Mouse (Mus musculus) liver, adult 2 months (tissue): ENCODE results near the gene Ddx60. TPM values are rescaled to one million over a fixed set of nuclear protein-coding genes. Genes with fewer than 3 reads are reported as not detected.

ENCODE experiments used
- DNase-seq: peaks from one replicate; pipeline ENCODE4 v3.0.0-alpha.2; 2011; ENCODE audit warnings: low read depth, low spot score; ENCODE audit errors: extremely low read depth
- H3K27ac ChIP-seq: fragments of 200-500 bp; replicated peaks from 2 replicates; pipeline ENCODE4 v1.5.1; 2012; ENCODE audit warnings: low read depth, mild to moderate bottlenecking, control low read depth, inconsistent platforms, low read length; ENCODE audit not compliant: insufficient read depth
- H3K27me3 ChIP-seq: fragments of 200-500 bp; 2 replicates; pipeline ENCODE4 v1.6.1; 2012; ENCODE audit warnings: mild to moderate bottlenecking, moderate library complexity, low read length, inconsistent platforms; ENCODE audit not compliant: control insufficient read depth, insufficient read depth
- H3K36me3 ChIP-seq: fragments of 200-500 bp; 2 replicates; pipeline ENCODE4 v1.6.1; 2012; ENCODE audit warnings: low read length, inconsistent platforms; ENCODE audit not compliant: control insufficient read depth, insufficient read depth
- H3K4me1 ChIP-seq: fragments of 200-500 bp; 2 replicates; pipeline ENCODE4 v1.6.1; 2011; ENCODE audit warnings: low read length; ENCODE audit not compliant: control insufficient read depth, insufficient read depth
- H3K4me3 ChIP-seq: fragments of 200-500 bp; 2 replicates; pipeline ENCODE4 v1.5.1; 2011; ENCODE audit warnings: low read depth, mild to moderate bottlenecking, control low read depth, low read length, moderate library complexity; ENCODE audit not compliant: insufficient read depth
- H3K79me2 ChIP-seq: fragments of 200-500 bp; 2 replicates; pipeline ENCODE4 v1.6.1; 2012; ENCODE audit warnings: inconsistent platforms, mild to moderate bottlenecking, low read length, moderate library complexity; ENCODE audit not compliant: control insufficient read depth, insufficient read depth
- H3K9ac ChIP-seq: fragments of 200-500 bp; 2 replicates; pipeline ENCODE4 v1.6.1; 2012; ENCODE audit warnings: low read depth, mild to moderate bottlenecking, control low read depth, inconsistent platforms, low read length
- CTCF ChIP-seq: fragments of 200-500 bp; IDR thresholded peaks from 2 replicates; pipeline ENCODE4 v1.5.1; 2011; ENCODE audit warnings: low read depth, low read length, control low read depth
- POLR2A ChIP-seq: fragments of 200-500 bp; IDR thresholded peaks from 2 replicates; pipeline ENCODE4 v1.6.1; 2011; ENCODE audit warnings: low read length, control low read depth; ENCODE audit not compliant: insufficient read depth; ENCODE audit errors: extremely low read depth
- WGBS: fragments of 180-500 bp; shearing (Covaris S2); methylation state at CpG from one replicate; pipeline ENCODE4 v1.1.7; 2018; 5-methylcytosine and 5-hydroxymethylcytosine counted together
- polyA plus RNA-seq: library from polyadenylated mRNA; depleted of rRNA; stranded (reverse); fragments of >200 nt; gene quantifications from 2 replicates; pipeline ENCODE4 v1.2.3, GENCODE M21; 2012
- total RNA-seq: library from RNA; depleted of rRNA; stranded (reverse); fragments of >200 nt; gene quantifications from 2 replicates; pipeline ENCODE4 v1.2.3, GENCODE M21; 2014

Gene Ddx60
- total and polyA plus RNA-seq, 2 experiments, result 1.4 to 9.1 TPM

DNA sequence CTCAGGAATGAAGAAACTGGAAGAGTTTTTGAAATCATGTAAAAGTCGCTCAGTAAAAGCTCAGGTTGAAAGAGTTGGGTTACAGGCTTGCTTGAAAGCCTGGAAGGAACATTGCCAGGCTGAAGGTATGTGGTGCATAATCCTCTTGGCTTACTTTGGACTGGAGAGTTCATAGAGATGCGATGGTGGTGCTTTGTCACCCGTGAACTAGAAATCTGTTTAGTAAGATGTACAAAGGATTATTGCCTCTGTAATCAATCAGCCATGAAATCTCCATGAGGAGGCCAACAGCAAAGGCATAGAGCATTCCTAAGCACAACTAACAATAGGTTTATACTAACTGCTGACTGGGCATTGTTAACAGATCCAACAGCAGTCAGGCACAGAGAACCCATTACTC, 41.7 kb downstream of the Ddx60 start:
- no peak overlapping the region for H3K27ac ChIP-seq
- DNase-seq, result no peak
- TF ChIP-seq POLR2A (no peak), CTCF (no peak)
- no peaks in the 10 kb centered on the region for H3K79me2 ChIP-seq
- H3K4me3 ChIP-seq, result no peak overlapping the region
- H3K27me3 ChIP-seq, result no peaks in the 10 kb centered on the region
- H3K36me3 ChIP-seq, result peaks cover 11% of the 10 kb centered on the region
- H3K4me1 ChIP-seq, result no peaks in the 10 kb centered on the region
- H3K9ac ChIP-seq, result no peak overlapping the region
- WGBS, result 90% methylated on average over 3 of the region's 3 CpGs

- Histone ChIP-seq H3K79me2 (no peaks in the 10 kb centered on the region), H3K27ac (no peak overlapping the region), H3K36me3 (peaks cover 21% of the 10 kb centered on the region), H3K4me3 (no peak overlapping the region), H3K4me1 (no peaks in the 10 kb centered on the region), H3K9ac (no peak overlapping the region), H3K27me3 (no peaks in the 10 kb centered on the region)
- 97% methylated on average over 4 of the region's 4 CpGs for WGBS
- DNase-seq, result no peak
- TF ChIP-seq POLR2A, result no peak
- TF ChIP-seq CTCF, result no peak
These were observed 57.1 kb downstream of the Ddx60 start for GRCm38 (mm10) chr8:61984941-61985340.

GRCm38 (mm10) chr8:61985703-61986475, 58.0 kb downstream of the Ddx60 start:
- Histone ChIP-seq H3K79me2 (no peaks in the 10 kb centered on the region), H3K36me3 (peaks cover 21% of the 10 kb centered on the region), H3K4me3 (no peak overlapping the region), H3K27ac (no peak overlapping the region), H3K9ac (no peak overlapping the region), H3K27me3 (no peaks in the 10 kb centered on the region), H3K4me1 (no peaks in the 10 kb centered on the region)
- DNase-seq, result no peak
- TF ChIP-seq POLR2A (no peak), CTCF (no peak)
- WGBS, result 40% methylated on average over 6 of the region's 6 CpGs

- Histone ChIP-seq H3K4me1 (no peaks in the 10 kb centered on the region), H3K79me2 (no peaks in the 10 kb centered on the region), H3K27ac (no peak overlapping the region), H3K9ac (no peak overlapping the region), H3K36me3 (peaks cover 18% of the 10 kb centered on the region), H3K27me3 (no peaks in the 10 kb centered on the region), H3K4me3 (no peak overlapping the region)
- 84% methylated on average over 6 of the region's 6 CpGs for WGBS
- TF ChIP-seq POLR2A (no peak), CTCF (no peak)
- no peak for DNase-seq
These were observed 61.6 kb downstream of the Ddx60 start for GRCm38 (mm10) chr8:61989464-61989863.

DNA sequence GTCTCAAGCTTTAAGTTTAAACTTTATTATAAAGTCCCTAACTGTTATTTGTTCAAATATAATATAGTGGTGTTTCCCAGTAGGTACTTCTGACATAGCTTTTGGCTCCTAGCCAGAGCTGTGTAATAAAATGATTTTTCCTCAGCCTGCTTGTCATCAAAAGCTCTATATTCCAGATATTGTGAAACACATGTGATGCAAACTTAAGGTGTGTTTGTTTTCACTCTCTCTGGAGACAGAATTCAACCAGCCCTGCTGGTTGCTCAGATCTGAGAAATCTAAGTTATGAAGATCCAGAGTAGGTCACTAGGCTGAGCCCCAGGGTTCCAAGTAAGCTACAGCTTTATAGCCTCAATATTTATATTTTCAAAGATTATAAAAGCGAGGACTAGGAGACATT, 64.9 kb downstream of the Ddx60 start:
- H3K4me3 ChIP-seq, result no peak overlapping the region
- H3K27ac ChIP-seq, result no peak overlapping the region
- H3K4me1 ChIP-seq, result no peaks in the 10 kb centered on the region
- H3K27me3 ChIP-seq, result no peaks in the 10 kb centered on the region
- DNase-seq, result peak; percentile 8
- H3K36me3 ChIP-seq, result peaks cover 21% of the 10 kb centered on the region
- H3K79me2 ChIP-seq, result no peaks in the 10 kb centered on the region
- H3K9ac ChIP-seq, result no peak overlapping the region
- TF ChIP-seq POLR2A (no peak), CTCF (no peak)
- WGBS, result 93% methylated on average over 1 of the region's 1 CpGs

DNA sequence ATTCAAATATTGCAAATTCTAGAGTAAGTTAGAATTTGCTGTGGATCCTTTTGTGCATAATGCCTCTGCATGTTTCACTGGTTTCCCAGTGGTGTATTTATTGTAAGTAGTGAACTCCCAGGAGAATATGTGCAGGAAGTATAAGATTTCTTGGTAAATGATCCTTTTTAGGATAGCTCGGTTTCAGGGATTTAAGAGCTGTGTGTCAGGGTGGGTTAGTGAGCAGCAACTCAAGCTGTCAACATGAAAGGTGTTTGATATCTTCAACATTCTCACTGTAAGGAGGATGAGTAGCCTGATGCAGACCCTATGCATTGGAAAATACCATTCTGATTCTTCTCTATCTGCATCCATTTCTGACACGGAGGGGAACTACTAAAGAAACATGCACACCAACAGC, 69.2 kb downstream of the Ddx60 start:
- no peak overlapping the region for H3K4me3 ChIP-seq
- no peaks in the 10 kb centered on the region for H3K79me2 ChIP-seq
- 92% methylated on average over 2 of the region's 2 CpGs for WGBS
- DNase-seq, result no peak
- H3K36me3 ChIP-seq, result peaks cover 32% of the 10 kb centered on the region
- no peak overlapping the region for H3K9ac ChIP-seq
- H3K27me3 ChIP-seq, result no peaks in the 10 kb centered on the region
- TF ChIP-seq POLR2A (no peak), CTCF (no peak)
- no peaks in the 10 kb centered on the region for H3K4me1 ChIP-seq
- no peak overlapping the region for H3K27ac ChIP-seq
